Mouse (Mus musculus): ENCODE results near the gene H2-DMb1.
"Not testable (repeated sequence)": the region's sequence is repeated elsewhere in the genome, so short reads cannot be mapped to it uniquely, and the experiment has no call there.

H2-DMb1 gene

GRCm38 (mm10) chr17:34139416-34139815 lies 13.5 kb upstream of the H2-DMb1 start:
- in situ Hi-C loops (cut with MboI; ENCODE audit: low pct_unique_long_range_greater_than_20kb in 1 of 2, low sequenced_read_pairs in 2 of 2, unreplicated experiment in 1 of 2), result no loop called here

DNA sequence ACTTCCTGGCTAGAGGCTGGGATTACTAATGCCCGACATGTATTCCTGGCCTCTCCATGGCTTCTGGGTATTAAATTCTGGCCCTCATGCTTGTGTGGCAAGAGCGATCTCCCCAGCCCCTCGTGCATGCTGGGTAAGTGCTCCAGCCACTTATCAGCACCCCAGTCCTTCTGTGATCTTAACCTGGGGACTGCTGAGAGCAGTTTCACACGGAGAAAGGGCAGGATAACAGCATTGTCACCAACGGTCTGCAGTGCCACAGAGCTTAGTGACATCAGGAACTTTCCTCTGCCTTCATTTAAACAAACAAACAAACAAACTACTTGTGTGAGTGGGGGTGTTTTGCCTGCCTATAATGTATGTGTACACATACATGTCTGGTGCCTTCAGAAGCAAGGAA lies 12.6 kb upstream of the H2-DMb1 start:
- in situ Hi-C loops (cut with MboI; ENCODE audit: low pct_unique_long_range_greater_than_20kb in 1 of 2, low sequenced_read_pairs in 2 of 2, unreplicated experiment in 1 of 2), result no loop called here

DNA sequence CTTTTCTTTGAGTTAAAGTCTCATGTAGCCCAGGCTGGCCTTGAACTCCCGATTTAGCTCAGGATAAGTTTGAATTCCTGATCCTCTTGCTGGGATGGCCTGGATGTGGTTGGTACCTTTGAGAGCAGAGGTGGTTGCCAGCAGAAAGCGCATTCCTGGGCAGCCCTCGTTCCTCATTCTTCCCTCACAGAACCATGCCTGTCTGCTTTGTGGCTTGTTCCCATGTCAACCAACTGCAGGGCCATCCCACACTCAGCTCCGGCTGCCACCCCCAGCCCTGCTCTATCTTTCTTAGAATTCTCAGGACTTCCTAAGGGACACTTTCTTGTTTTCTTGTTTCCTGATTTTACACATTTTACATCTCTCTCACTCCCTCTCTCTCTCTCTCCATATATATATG lies 11.4 kb upstream of the H2-DMb1 start:
- in situ Hi-C loops (cut with MboI; ENCODE audit: low pct_unique_long_range_greater_than_20kb in 1 of 2, low sequenced_read_pairs in 2 of 2, unreplicated experiment in 1 of 2), result no loop called here

DNA sequence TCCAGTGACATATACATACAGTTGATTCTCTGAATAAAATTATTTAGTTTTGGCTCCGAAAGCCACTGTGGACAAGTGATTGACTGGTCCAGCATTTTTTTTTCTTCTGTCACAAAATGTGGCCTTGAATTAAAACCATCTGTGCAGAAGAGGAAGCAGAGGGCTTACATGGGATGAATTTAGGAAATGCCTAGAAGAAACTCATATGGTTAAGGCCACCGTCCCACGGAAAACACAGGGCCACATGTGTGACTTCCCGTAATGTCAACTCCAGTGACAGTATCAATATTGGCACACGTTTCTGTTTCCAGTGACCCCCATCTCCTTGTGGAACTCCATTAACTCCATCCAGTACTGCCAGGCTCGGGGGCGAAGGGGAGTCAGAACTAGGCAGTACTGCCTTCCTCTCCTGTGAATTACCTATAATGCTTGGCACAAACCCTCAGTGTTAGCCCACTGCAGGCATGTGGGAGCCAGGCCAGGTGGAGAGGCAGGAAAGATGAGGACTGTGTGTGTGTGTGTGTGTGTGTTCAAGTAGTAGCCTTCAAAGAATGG lies 10.3 kb upstream of the H2-DMb1 start:
- in situ Hi-C loops (cut with MboI; ENCODE audit: low pct_unique_long_range_greater_than_20kb in 1 of 2, low sequenced_read_pairs in 2 of 2, unreplicated experiment in 1 of 2), result no loop called here

GRCm38 (mm10) chr17:34143033-34143432 lies 9.8 kb upstream of the H2-DMb1 start, which contains the start of gene H2-DMb2:
TSS of gene H2-DMb2 (plus strand) at chr17:34143307.
- in situ Hi-C loops (cut with MboI; ENCODE audit: low pct_unique_long_range_greater_than_20kb in 1 of 2, low sequenced_read_pairs in 2 of 2, unreplicated experiment in 1 of 2), result no loop called here

DNA sequence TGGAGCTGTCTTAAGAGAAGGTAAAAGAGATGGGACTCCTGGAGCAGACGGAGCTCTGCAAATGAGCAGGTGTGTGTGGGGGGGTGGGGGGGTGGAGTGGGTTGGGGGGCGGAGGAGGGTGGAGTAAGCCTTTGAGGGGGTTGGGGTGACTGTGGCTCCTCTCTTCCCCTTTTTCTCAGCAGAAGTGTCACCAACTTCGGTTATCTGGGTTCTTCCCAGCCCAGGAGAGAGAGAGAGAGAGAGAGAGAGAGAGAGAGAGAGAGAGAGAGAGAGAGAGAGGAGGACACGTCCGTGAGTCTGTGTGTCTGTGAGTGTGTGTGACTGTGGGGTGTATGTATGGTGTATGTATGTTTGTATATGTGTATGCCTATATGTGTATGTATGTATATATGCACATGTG lies 9.4 kb upstream of the H2-DMb1 start:
- in situ Hi-C loops (cut with MboI; ENCODE audit: low pct_unique_long_range_greater_than_20kb in 1 of 2, low sequenced_read_pairs in 2 of 2, unreplicated experiment in 1 of 2), result no loop called here

GRCm38 (mm10) chr17:34144221-34144620 lies 8.7 kb upstream of the H2-DMb1 start:
- in situ Hi-C loops (cut with MboI; ENCODE audit: low pct_unique_long_range_greater_than_20kb in 1 of 2, low sequenced_read_pairs in 2 of 2, unreplicated experiment in 1 of 2), result not testable (repeated sequence)

DNA sequence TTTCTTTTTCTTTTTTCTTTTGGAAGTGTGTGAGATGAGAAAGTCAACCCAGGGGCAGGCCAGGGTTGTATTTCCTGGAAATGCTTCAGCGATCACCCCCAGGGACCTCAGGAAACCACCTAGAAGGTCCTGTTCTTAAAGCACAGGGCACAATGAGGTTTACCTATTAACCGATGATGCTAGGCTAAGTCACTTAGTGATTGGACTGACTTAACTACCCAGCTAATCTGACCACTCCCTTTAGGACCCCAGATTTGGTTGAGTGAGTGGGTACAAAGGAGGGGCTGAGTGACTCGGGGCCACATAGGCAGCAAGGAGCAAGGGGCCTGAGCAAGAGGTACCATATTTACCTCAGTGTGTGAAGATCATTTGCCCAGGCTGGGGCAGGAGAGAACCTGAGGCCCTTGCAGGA lies 7.9 kb upstream of the H2-DMb1 start:
- in situ Hi-C loops (cut with MboI; ENCODE audit: low pct_unique_long_range_greater_than_20kb in 1 of 2, low sequenced_read_pairs in 2 of 2, unreplicated experiment in 1 of 2), result no loop called here

DNA sequence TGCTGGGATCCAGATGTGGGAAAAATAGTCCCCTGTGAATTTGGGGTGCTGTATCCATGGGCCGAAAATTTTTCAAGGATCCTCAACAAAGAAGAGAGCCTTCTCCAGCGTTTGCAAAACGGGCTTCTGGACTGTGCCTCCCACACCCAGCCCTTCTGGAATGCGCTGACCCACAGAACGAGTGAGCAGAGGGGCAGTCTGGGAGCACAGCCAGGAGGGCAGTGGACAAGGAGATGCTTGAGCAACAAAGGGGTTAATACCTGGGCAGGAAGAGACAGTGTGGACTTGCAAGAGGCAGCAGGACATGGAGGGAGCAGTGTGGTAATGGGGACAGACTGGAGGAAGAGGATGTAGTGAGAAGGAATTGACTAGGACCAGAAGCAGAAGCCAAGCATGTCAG lies 2.7 kb downstream of the H2-DMb1 start:
- in situ Hi-C loops (cut with MboI; ENCODE audit: low pct_unique_long_range_greater_than_20kb in 1 of 2, low sequenced_read_pairs in 2 of 2, unreplicated experiment in 1 of 2), result no loop called here

DNA sequence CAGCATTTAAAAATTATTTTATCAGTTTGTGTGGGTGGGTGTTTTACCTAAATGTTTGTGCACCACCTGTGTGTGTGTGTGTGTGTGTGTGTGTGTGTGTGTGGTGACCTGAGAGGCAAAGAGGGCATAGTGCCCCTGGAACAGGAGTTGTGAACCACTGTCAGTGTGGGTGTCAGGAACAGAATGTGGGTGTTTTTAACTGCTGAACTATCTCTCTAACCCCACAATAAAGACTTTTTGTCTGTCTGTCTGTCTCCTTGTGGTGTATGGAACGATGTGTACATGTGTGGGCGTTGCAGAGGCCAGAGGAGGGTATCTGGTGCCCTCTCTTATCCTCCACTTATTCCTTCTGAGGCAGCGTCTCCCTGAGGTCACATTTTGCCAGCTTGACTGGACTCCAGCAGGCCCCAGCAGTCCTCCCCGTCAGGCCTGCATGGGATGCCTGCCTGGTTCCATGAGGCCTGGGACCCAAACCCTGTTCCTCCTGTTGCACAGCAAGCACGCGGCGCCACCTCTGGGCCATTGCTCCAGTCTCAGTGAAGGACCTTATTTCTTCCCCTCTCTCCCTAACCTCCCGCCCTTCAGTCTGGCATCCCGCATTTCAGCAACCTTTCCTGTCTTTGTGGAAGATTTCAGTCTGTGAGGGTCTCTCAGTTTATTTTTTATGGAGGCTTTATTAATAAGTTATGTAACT lies 11.5 kb downstream of the H2-DMb1 start:
- in situ Hi-C loops (cut with MboI; ENCODE audit: low pct_unique_long_range_greater_than_20kb in 1 of 2, low sequenced_read_pairs in 2 of 2, unreplicated experiment in 1 of 2), result loop anchor here in 1 of 2 experiments (10.0 kb wide), 1 partner anchor 90 kb away; no protein-coding TSS in a partner anchor

DNA sequence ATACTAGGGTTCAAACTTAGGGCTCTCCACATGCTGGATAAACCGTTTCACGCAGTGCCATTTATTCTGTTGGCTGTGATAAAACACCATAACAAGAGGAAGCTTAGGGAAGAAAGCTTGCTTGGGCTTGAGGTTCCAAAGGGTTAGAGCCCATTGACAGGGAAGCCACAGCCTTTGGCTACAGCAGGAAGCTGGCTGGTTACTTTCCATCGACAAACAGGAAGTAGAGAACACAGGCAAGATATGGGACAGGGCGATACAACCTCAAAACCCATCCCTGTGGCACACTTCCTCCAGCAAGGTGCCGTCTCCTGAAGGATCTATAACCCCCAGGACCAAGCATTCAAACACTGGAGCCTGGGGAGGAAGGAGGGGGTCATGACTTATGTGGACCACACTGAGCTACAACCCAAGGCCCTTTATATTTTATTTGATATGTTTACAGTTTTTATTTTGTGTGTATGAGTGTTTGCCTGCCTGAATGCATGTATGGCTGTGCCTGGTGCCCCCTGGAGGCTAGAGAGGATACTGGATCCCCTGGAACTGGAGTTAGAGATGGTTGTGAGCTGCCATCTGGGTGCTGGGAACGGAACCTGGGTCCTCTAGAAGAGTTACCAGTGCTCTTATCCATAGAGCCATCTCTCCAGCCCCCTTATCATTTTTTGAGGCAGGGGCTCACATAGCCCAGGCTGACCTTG lies 12.3 kb downstream of the H2-DMb1 start:
- in situ Hi-C loops (cut with MboI; ENCODE audit: low pct_unique_long_range_greater_than_20kb in 1 of 2, low sequenced_read_pairs in 2 of 2, unreplicated experiment in 1 of 2), result loop anchor here in 1 of 2 experiments (10.0 kb wide), 1 partner anchor 90 kb away; no protein-coding TSS in a partner anchor

GRCm38 (mm10) chr17:34169279-34169678 lies 16.4 kb downstream of the H2-DMb1 start:
- in situ Hi-C loops (cut with MboI; ENCODE audit: low pct_unique_long_range_greater_than_20kb in 1 of 2, low sequenced_read_pairs in 2 of 2, unreplicated experiment in 1 of 2), result loop anchor here in 1 of 2 experiments (10.0 kb wide), 1 partner anchor 94 kb away; no protein-coding TSS in a partner anchor

- in situ Hi-C loops (cut with MboI; ENCODE audit: low pct_unique_long_range_greater_than_20kb in 1 of 2, low sequenced_read_pairs in 2 of 2, unreplicated experiment in 1 of 2), result loop anchor here in 1 of 2 experiments (5.0 kb wide), 1 partner anchor 88 kb away; no protein-coding TSS in a partner anchor
Measured at GRCm38 (mm10) chr17:34170487-34170876, 17.6 kb downstream of the H2-DMb1 start.

- in situ Hi-C loops (cut with MboI; ENCODE audit: low pct_unique_long_range_greater_than_20kb in 1 of 2, low sequenced_read_pairs in 2 of 2, unreplicated experiment in 1 of 2), result loop anchor here in 1 of 2 experiments (5.0 kb wide), 1 partner anchor 89 kb away; no protein-coding TSS in a partner anchor
Measured at GRCm38 (mm10) chr17:34170877-34171498, 18.1 kb downstream of the H2-DMb1 start.

- in situ Hi-C loops (cut with MboI; ENCODE audit: low pct_unique_long_range_greater_than_20kb in 1 of 2, low sequenced_read_pairs in 2 of 2, unreplicated experiment in 1 of 2), result loop anchor here in 1 of 2 experiments (5.0 kb wide), 1 partner anchor 90 kb away; no protein-coding TSS in a partner anchor
Measured at GRCm38 (mm10) chr17:34172528-34172927, 19.7 kb downstream of the H2-DMb1 start.

DNA sequence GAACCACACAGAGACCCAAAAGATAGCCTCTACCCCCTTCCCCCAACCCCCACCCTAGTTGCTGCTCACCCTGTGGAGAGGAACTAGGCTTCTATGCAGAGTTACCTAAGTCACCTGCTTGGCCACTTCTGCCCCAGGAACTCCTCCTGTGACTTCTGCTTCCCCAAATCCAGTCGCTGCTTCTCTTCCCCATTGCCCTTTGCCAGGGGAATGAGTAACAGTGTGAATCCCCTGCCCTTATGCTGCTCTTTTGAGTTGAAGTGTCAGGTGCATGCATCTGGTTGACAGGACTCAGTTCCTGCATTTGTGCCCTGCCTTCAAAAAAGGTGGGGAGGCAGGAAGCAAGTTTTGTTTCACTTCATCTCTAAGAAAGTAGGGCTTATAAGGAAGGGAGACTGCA lies 21.2 kb downstream of the H2-DMb1 start:
- in situ Hi-C loops (cut with MboI; ENCODE audit: low pct_unique_long_range_greater_than_20kb in 1 of 2, low sequenced_read_pairs in 2 of 2, unreplicated experiment in 1 of 2), result loop anchor here in 1 of 2 experiments (5.0 kb wide), 1 partner anchor 92 kb away; no protein-coding TSS in a partner anchor

GRCm38 (mm10) chr17:34177179-34177578 lies 24.3 kb downstream of the H2-DMb1 start:
- in situ Hi-C loops (cut with MboI; ENCODE audit: low pct_unique_long_range_greater_than_20kb in 1 of 2, low sequenced_read_pairs in 2 of 2, unreplicated experiment in 1 of 2), result no loop called here

- in situ Hi-C loops (cut with MboI; ENCODE audit: low pct_unique_long_range_greater_than_20kb in 1 of 2, low sequenced_read_pairs in 2 of 2, unreplicated experiment in 1 of 2), result no loop called here
Measured at GRCm38 (mm10) chr17:34179019-34179418, 26.1 kb downstream of the H2-DMb1 start.

Data from mouse embryonic stem cell (cell line).